Mouse (Mus musculus): ENCODE results near the gene Prkra. TPM values are rescaled to one million over a fixed set of nuclear protein-coding genes. Genes with fewer than 3 reads are reported as not detected.
A peak's percentile ranks its signal among the peaks of the same experiment; 100 is the strongest.

Prkra gene
- polyA plus RNA-seq, 1 experiment from 2014 or later = 102 TPM

DNA sequence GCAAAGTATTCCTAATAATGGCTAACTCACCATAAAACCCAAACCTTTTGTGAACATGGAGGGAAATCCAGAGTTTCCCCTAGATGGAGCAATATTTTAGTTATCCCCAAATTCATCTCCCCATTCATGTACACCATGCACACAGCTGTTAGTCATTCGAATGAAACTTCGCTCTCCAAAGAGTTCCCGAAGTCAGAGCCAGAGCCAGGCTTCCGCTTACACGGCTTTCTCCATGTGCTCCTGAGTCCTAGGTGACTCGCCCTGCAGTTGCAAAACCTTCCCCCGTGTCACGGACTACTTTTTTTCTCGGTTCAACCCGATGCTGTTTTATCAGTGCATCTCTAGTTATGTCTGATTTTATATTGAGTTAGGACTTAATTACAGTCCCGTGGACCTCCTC lies 50.3 kb downstream of the Prkra start:
- H3K4me3 ChIP-seq (ENCODE audit: low read depth, low read length) = no peak overlapping the region
- WGBS = 71% methylated on average over 11 of the region's 11 CpGs
- H3K4me1 ChIP-seq (ENCODE audit: control insufficient read depth, insufficient read depth, low read length) = no peaks in the 10 kb centered on the region
- H3K9me3 ChIP-seq (replicated peaks; ENCODE audit: control insufficient read depth, low read length) = no peaks in the 10 kb centered on the region
- H3K36me3 ChIP-seq (replicated peaks; ENCODE audit: control insufficient read depth, insufficient read depth, low read depth, low read length) = no peaks in the 10 kb centered on the region
- H3K9ac ChIP-seq (replicated peaks; ENCODE audit: low read length) = no peak overlapping the region
- DNase-seq (ENCODE audit: low spot score) = peak; percentile 36
- ATAC-seq (replicated peaks; ENCODE audit: insufficient number of reproducible peaks, low FRiP score, low TSS enrichment, low read depth) = no peak
- H3K4me2 ChIP-seq (ENCODE audit: low read depth, low read length) = no peak overlapping the region
- H3K27ac ChIP-seq (replicated peaks; ENCODE audit: low read depth, low read length) = no peak overlapping the region
- H3K27me3 ChIP-seq (ENCODE audit: control insufficient read depth, insufficient read depth, low read length) = no peaks in the 10 kb centered on the region

DNA sequence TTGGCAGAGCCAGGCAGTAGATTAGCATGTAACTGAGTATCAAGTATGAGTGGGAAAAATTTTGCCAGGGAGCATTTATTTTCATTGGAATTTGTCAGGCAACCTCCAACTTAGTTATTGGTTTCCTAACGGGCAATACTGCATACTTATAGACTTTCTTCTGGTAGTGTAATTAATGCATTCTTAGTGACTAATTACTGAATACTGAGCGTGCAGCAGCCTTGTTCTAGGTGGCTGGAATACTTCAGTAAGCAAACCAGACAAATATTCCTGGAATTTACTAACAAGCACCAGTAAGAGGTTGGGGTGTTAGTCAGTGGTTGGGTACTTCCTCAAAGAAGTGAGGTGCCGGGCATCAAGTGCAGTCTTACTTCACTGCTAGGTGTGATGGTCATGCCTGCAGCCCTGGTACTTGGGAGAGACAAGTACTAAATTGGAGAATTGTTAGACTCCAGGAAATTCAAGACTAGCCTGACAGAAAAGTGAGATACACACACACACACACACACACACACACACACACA lies 55.4 kb downstream of the Prkra start:
- ATAC-seq (replicated peaks; ENCODE audit: insufficient number of reproducible peaks, low FRiP score, low TSS enrichment, low read depth) = no peak
- DNase-seq (ENCODE audit: low spot score) = no peak
- Histone ChIP-seq H3K9ac (replicated peaks; ENCODE audit: low read length) (no peak overlapping the region), H3K4me3 (ENCODE audit: low read depth, low read length) (no peak overlapping the region), H3K36me3 (replicated peaks; ENCODE audit: control insufficient read depth, insufficient read depth, low read depth, low read length) (no peaks in the 10 kb centered on the region), H3K4me2 (ENCODE audit: low read depth, low read length) (no peak overlapping the region), H3K27me3 (ENCODE audit: control insufficient read depth, insufficient read depth, low read length) (no peaks in the 10 kb centered on the region), H3K27ac (replicated peaks; ENCODE audit: low read depth, low read length) (no peak overlapping the region), H3K9me3 (replicated peaks; ENCODE audit: control insufficient read depth, low read length) (no peaks in the 10 kb centered on the region), H3K4me1 (ENCODE audit: control insufficient read depth, insufficient read depth, low read length) (no peaks in the 10 kb centered on the region)
- WGBS = 75% methylated on average over 3 of the region's 3 CpGs

DNA sequence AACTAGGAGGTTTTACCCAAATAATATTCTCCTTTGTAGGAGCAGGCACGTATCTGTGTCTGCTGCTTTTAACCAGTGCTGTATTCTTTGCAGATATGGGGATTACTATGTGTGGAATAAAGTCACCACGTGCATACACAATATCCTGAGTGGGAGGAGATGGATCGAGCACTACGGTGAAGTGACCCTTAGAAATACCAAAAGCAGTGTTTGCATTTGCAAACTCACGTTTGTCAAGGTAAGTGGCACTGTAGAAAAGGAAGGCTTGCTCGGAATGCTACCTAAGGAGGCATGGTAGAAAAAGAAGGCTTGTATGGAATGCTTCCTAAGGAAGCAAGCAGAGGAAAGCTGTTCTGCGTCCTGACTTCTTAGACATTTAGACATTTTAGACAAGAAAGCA lies 57.6 kb downstream of the Prkra start:
- DNase-seq (ENCODE audit: low spot score) (no peak), ATAC-seq (replicated peaks; ENCODE audit: insufficient number of reproducible peaks, low FRiP score, low TSS enrichment, low read depth) (no peak)
- H3K36me3 ChIP-seq (replicated peaks; ENCODE audit: control insufficient read depth, insufficient read depth, low read depth, low read length) = no peaks in the 10 kb centered on the region
- no peaks in the 10 kb centered on the region for H3K4me1 ChIP-seq (ENCODE audit: control insufficient read depth, insufficient read depth, low read length)
- 87% methylated on average over 7 of the region's 7 CpGs for WGBS
- H3K27me3 ChIP-seq (ENCODE audit: control insufficient read depth, insufficient read depth, low read length) = no peaks in the 10 kb centered on the region
- H3K4me2 ChIP-seq (ENCODE audit: low read depth, low read length) = no peak overlapping the region
- H3K27ac ChIP-seq (replicated peaks; ENCODE audit: low read depth, low read length) = no peak overlapping the region
- no peak overlapping the region for H3K9ac ChIP-seq (replicated peaks; ENCODE audit: low read length)
- H3K9me3 ChIP-seq (replicated peaks; ENCODE audit: control insufficient read depth, low read length) = no peaks in the 10 kb centered on the region
- no peak overlapping the region for H3K4me3 ChIP-seq (ENCODE audit: low read depth, low read length)

DNA sequence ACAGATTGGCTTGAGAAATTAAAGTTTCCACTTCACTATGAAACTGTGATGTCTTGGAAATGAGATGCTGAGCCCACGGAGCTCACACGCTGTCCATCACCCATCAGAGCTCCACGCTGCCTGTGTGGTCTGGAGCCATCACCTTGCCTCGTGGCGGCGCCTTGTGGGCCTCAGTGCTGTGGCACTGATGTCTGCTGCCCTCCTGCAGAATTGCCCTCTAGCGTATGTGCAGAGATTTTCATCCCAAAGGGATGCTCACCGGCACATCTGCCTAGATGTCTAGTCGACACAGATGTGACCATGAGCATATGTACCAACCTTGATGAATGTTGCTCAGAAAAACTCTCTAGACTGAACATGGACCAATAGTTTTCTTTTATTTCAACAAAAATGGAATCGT lies 60.9 kb downstream of the Prkra start:
- Histone ChIP-seq H3K9ac (replicated peaks; ENCODE audit: low read length) (no peak overlapping the region), H3K4me2 (ENCODE audit: low read depth, low read length) (no peak overlapping the region), H3K36me3 (replicated peaks; ENCODE audit: control insufficient read depth, insufficient read depth, low read depth, low read length) (no peaks in the 10 kb centered on the region; the same call in none of the 2 replicates), H3K27me3 (ENCODE audit: control insufficient read depth, insufficient read depth, low read length) (no peaks in the 10 kb centered on the region), H3K4me1 (ENCODE audit: control insufficient read depth, insufficient read depth, low read length) (no peaks in the 10 kb centered on the region), H3K27ac (replicated peaks; ENCODE audit: low read depth, low read length) (no peak overlapping the region), H3K4me3 (ENCODE audit: low read depth, low read length) (no peak overlapping the region), H3K9me3 (replicated peaks; ENCODE audit: control insufficient read depth, low read length) (no peaks in the 10 kb centered on the region)
- 79% methylated on average over 10 of the region's 10 CpGs for WGBS
- DNase-seq (ENCODE audit: low spot score) (no peak), ATAC-seq (replicated peaks; ENCODE audit: insufficient number of reproducible peaks, low FRiP score, low TSS enrichment, low read depth) (no peak)

DNA sequence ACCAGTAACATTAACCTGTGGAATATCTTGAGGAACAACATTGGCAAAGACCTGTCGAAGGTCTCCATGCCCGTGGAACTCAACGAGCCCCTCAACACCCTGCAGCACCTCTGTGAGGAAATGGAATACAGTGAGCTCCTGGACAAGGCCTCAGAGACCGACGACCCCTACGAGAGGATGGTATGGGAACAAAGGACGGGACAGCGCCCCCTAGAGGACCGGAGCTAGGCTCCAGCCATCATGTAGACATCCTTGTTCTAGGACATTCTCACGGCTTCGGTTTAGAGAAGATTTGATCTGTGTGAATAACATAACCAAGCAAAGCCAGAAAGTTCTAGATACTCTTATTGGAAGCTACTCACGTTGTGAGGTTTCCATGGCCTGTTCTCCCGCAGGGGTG lies 62.7 kb downstream of the Prkra start:
- H3K4me2 ChIP-seq (ENCODE audit: low read depth, low read length) = no peak overlapping the region
- H3K4me3 ChIP-seq (ENCODE audit: low read depth, low read length) = no peak overlapping the region
- no peak overlapping the region for H3K9ac ChIP-seq (replicated peaks; ENCODE audit: low read length)
- no peaks in the 10 kb centered on the region; the same call in none of the 2 replicates for H3K36me3 ChIP-seq (replicated peaks; ENCODE audit: control insufficient read depth, insufficient read depth, low read depth, low read length)
- 92% methylated on average over 13 of the region's 13 CpGs for WGBS
- H3K27me3 ChIP-seq (ENCODE audit: control insufficient read depth, insufficient read depth, low read length) = no peaks in the 10 kb centered on the region
- DNase-seq (ENCODE audit: low spot score) (no peak), ATAC-seq (replicated peaks; ENCODE audit: insufficient number of reproducible peaks, low FRiP score, low TSS enrichment, low read depth) (no peak)
- no peak overlapping the region for H3K27ac ChIP-seq (replicated peaks; ENCODE audit: low read depth, low read length)
- no peaks in the 10 kb centered on the region for H3K9me3 ChIP-seq (replicated peaks; ENCODE audit: control insufficient read depth, low read length)
- no peaks in the 10 kb centered on the region for H3K4me1 ChIP-seq (ENCODE audit: control insufficient read depth, insufficient read depth, low read length)

Other genes with a start within 250 kb of the Prkra start
- gene Osbpl6, start 241.5 kb downstream of the Prkra start, polyA plus RNA-seq (2014; fragmentation: Nextera tagmentation; extraction: Ambion mirVana) = 10.7 and 11.8 TPM in 2 replicates
- 0.72 and 0.93 TPM in 2 replicates for gene Pjvk, start 461 bp upstream of the Prkra start, polyA plus RNA-seq (2014; fragmentation: Nextera tagmentation; extraction: Ambion mirVana)
- 42.6 and 45.8 TPM in 2 replicates for gene Fkbp7, start 25.1 kb upstream of the Prkra start, polyA plus RNA-seq (2014; fragmentation: Nextera tagmentation; extraction: Ambion mirVana)
- gene Plekha3, start 27.3 kb upstream of the Prkra start, polyA plus RNA-seq (2014; fragmentation: Nextera tagmentation; extraction: Ambion mirVana) = 11.7 and 15.6 TPM in 2 replicates

All from embryonic facial prominence, embryonic 11.5 days (tissue).